Mouse (Mus musculus) brain, embryonic 14.5 days (tissue): Measurements from ENCODE around the gene Crb1.

Experiments used
- CTCF ChIP-seq: fragments of 200-500 bp; IDR thresholded peaks from 2 replicates; pipeline ENCODE4 v1.5.1; 2012; ENCODE audit warnings: inconsistent platforms, mild to moderate bottlenecking, moderate library complexity, borderline replicate concordance; ENCODE audit not compliant: insufficient read depth, insufficient read length; ENCODE audit errors: extremely low read depth
- POLR2A ChIP-seq: fragments of 200-500 bp; IDR thresholded peaks from 2 replicates; pipeline ENCODE4 v1.6.1; 2012; ENCODE audit warnings: mild to moderate bottlenecking, inconsistent platforms, borderline replicate concordance; ENCODE audit not compliant: poor library complexity, insufficient read depth, insufficient read length, severe bottlenecking; ENCODE audit errors: extremely low read depth

DNA sequence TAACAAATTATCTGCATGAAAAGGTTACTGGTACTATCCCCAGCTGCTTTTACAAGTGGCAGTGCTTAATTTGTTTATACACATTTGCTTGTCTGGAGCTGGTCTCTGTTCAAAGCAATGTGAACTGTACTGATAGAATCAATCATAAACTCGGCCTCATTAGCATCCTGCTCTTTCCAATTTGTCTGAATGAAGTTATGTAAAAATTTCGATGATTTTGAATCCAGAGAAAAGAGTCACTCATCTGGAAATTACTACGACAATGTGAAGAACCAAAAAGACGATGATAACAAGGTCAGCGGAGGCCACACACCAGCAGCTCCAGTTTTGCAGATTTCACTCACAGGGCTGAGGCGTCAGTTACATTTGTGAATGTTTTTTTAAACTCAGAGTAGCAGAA, 5.6 kb downstream of the Crb1 start:
- no peak for TF ChIP-seq POLR2A
- TF ChIP-seq CTCF, result no peak
